Mouse (Mus musculus): ENCODE results near the gene Minos1. TPM values are rescaled to one million over a fixed set of nuclear protein-coding genes. Genes with fewer than 3 reads are reported as not detected.

Gene Minos1
- polyA plus RNA-seq, 1 experiment from 2014 or later: 852 TPM

- Histone ChIP-seq H3K36me3 (ENCODE audit: control insufficient read depth, insufficient read depth) (no peaks in the 10 kb centered on the region; the same call in 1 of the 2 replicates), H3K27me3 (replicated peaks; ENCODE audit: control insufficient read depth, insufficient read depth, low read length) (0 out of 2 replicates have a peak, but pooled peaks cover 17% of the 10 kb centered on the region), H3K9me3 (ENCODE audit: control insufficient read depth) (no peaks in the 10 kb centered on the region), H3K9ac (ENCODE audit: low read depth, low read length) (no peak overlapping the region), H3K4me2 (replicated peaks; ENCODE audit: low read depth) (0 out of 2 replicates have a peak overlapping the region, but pooled peaks have one; percentile 9), H3K4me3 (ENCODE audit: low read depth, low read length) (no peak overlapping the region), H3K4me1 (replicated peaks; ENCODE audit: control insufficient read depth, insufficient read depth, low read length) (peaks cover 6% of the 10 kb centered on the region; the same call in 1 of the 2 replicates), H3K27ac (ENCODE audit: low read depth, low read length) (no peak overlapping the region)
- 28% methylated on average over 9 of the region's 9 CpGs for WGBS
- TF ChIP-seq CTCF (IDR thresholded peaks at IDR 0.05; ENCODE audit: low read depth): no peak; the same call in 1 of the 2 replicates
- ATAC-seq: peak; percentile 69
Measured at GRCm38 (mm10) chr4:139088982-139089671, 41.8 kb downstream of the Minos1 start.

GRCm38 (mm10) chr4:139086984-139087383 is 43.9 kb downstream of the Minos1 start:
- no peak for ATAC-seq
- Histone ChIP-seq H3K4me3 (ENCODE audit: low read depth, low read length) (no peak overlapping the region), H3K9ac (ENCODE audit: low read depth, low read length) (no peak overlapping the region), H3K36me3 (ENCODE audit: control insufficient read depth, insufficient read depth) (no peaks in the 10 kb centered on the region; the same call in 1 of the 2 replicates), H3K27ac (ENCODE audit: low read depth, low read length) (no peak overlapping the region), H3K9me3 (ENCODE audit: control insufficient read depth) (no peaks in the 10 kb centered on the region), H3K4me1 (replicated peaks; ENCODE audit: control insufficient read depth, insufficient read depth, low read length) (peaks cover 8% of the 10 kb centered on the region; the same call in 1 of the 2 replicates), H3K27me3 (replicated peaks; ENCODE audit: control insufficient read depth, insufficient read depth, low read length) (0 out of 2 replicates have a peak, but pooled peaks cover 11% of the 10 kb centered on the region), H3K4me2 (replicated peaks; ENCODE audit: low read depth) (no peak overlapping the region)
- 83% methylated on average over 4 of the region's 4 CpGs for WGBS
- no peak for TF ChIP-seq CTCF (IDR thresholded peaks at IDR 0.05; ENCODE audit: low read depth)

- Histone ChIP-seq H3K9me3 (ENCODE audit: control insufficient read depth) (no peaks in the 10 kb centered on the region), H3K27me3 (replicated peaks; ENCODE audit: control insufficient read depth, insufficient read depth, low read length) (0 out of 2 replicates have a peak, but pooled peaks cover 3% of the 10 kb centered on the region), H3K4me3 (ENCODE audit: low read depth, low read length) (no peak overlapping the region), H3K36me3 (ENCODE audit: control insufficient read depth, insufficient read depth) (no peaks in the 10 kb centered on the region; the same call in 1 of the 2 replicates), H3K4me1 (replicated peaks; ENCODE audit: control insufficient read depth, insufficient read depth, low read length) (peaks cover 8% of the 10 kb centered on the region; the same call in 1 of the 2 replicates), H3K27ac (ENCODE audit: low read depth, low read length) (no peak overlapping the region), H3K9ac (ENCODE audit: low read depth, low read length) (no peak overlapping the region), H3K4me2 (replicated peaks; ENCODE audit: low read depth) (no peak overlapping the region)
- peak; percentile 94 for TF ChIP-seq CTCF (IDR thresholded peaks at IDR 0.05; ENCODE audit: low read depth)
- ATAC-seq: peak; percentile 20; the same call in 1 of the 2 replicates
- 12% methylated on average over 5 of the region's 5 CpGs for WGBS
Measured at GRCm38 (mm10) chr4:139086037-139086436, 44.9 kb downstream of the Minos1 start.

- no peaks in the 10 kb centered on the region for H3K9me3 ChIP-seq (ENCODE audit: control insufficient read depth)
- ATAC-seq: no peak
- H3K4me1 ChIP-seq (replicated peaks; ENCODE audit: control insufficient read depth, insufficient read depth, low read length): peaks cover 8% of the 10 kb centered on the region; the same call in 1 of the 2 replicates
- WGBS: 76% methylated on average over 11 of the region's 11 CpGs
- no peak overlapping the region for H3K27ac ChIP-seq (ENCODE audit: low read depth, low read length)
- no peaks in the 10 kb centered on the region for H3K27me3 ChIP-seq (replicated peaks; ENCODE audit: control insufficient read depth, insufficient read depth, low read length)
- H3K9ac ChIP-seq (ENCODE audit: low read depth, low read length): no peak overlapping the region
- H3K4me2 ChIP-seq (replicated peaks; ENCODE audit: low read depth): no peak overlapping the region
- TF ChIP-seq CTCF (IDR thresholded peaks at IDR 0.05; ENCODE audit: low read depth): no peak
- no peaks in the 10 kb centered on the region for H3K36me3 ChIP-seq (ENCODE audit: control insufficient read depth, insufficient read depth)
- no peak overlapping the region for H3K4me3 ChIP-seq (ENCODE audit: low read depth, low read length)
Measured at GRCm38 (mm10) chr4:139085337-139085736, 45.6 kb downstream of the Minos1 start.

GRCm38 (mm10) chr4:139082790-139083564 is 47.9 kb downstream of the Minos1 start:
- Histone ChIP-seq H3K9ac (ENCODE audit: low read depth, low read length) (no peak overlapping the region), H3K36me3 (ENCODE audit: control insufficient read depth, insufficient read depth) (no peaks in the 10 kb centered on the region), H3K27ac (ENCODE audit: low read depth, low read length) (no peak overlapping the region), H3K4me3 (ENCODE audit: low read depth, low read length) (no peak overlapping the region), H3K9me3 (ENCODE audit: control insufficient read depth) (no peaks in the 10 kb centered on the region), H3K4me1 (replicated peaks; ENCODE audit: control insufficient read depth, insufficient read depth, low read length) (0 out of 2 replicates have a peak, but pooled peaks cover 8% of the 10 kb centered on the region), H3K27me3 (replicated peaks; ENCODE audit: control insufficient read depth, insufficient read depth, low read length) (no peaks in the 10 kb centered on the region), H3K4me2 (replicated peaks; ENCODE audit: low read depth) (no peak overlapping the region)
- no peak for TF ChIP-seq CTCF (IDR thresholded peaks at IDR 0.05; ENCODE audit: low read depth)
- 43% methylated on average over 12 of the region's 12 CpGs for WGBS
- ATAC-seq: no peak

Data from intestine, postnatal 0 days (tissue).